Mouse (Mus musculus) retina, adult 2 months (tissue): ENCODE data around the gene Slco3a1.

ENCODE experiments used
- DNase-seq: peaks from one replicate; pipeline ENCODE4 v3.0.0-alpha.2; 2012; ENCODE audit warnings: low read depth, low spot score

The Slco3a1 gene

GRCm38 (mm10) chr7:74528182-74528581, 26.4 kb downstream of the Slco3a1 start:
- no peak for DNase-seq

DNA sequence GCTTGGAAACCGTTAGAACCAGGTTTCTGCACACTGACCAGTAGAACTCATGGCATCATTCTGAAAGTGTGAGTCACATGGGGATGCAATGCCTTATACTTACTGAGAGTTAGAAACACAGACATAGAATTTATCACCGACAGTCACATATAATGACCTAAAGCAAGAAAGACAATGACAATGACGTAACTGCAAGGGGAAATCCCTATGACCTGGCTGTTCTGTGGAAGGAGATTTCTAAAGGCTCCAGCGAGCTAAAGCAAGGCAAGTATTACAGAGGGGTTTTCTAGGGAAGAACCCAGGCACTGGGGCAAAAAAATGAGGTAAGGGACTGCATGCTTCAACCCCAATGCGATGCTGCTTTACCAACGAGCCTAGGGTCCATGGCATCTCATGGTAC, 26.9 kb downstream of the Slco3a1 start:
- DNase-seq = no peak

DNA sequence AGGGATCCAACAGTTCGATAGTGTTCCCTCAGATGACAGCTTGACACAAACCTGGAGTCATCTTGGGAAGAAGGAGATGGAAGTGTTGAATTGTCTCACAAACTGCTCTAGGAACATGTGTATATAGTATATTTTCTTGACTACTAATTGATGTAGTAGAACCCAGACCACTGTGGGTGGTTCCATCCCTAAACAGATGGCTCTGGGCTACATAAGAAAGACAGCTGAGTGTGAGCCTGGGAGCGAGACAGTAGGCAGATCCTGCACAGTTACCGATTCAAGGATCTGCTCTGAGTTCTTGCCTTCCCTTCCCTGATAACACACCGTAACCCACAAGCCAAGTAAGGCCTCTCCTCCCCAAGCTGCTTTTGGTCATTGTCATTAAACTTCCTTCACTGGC, 28.6 kb downstream of the Slco3a1 start:
- no peak for DNase-seq

- no peak for DNase-seq
Measured at GRCm38 (mm10) chr7:74525586-74525985, 29.0 kb downstream of the Slco3a1 start.

DNA sequence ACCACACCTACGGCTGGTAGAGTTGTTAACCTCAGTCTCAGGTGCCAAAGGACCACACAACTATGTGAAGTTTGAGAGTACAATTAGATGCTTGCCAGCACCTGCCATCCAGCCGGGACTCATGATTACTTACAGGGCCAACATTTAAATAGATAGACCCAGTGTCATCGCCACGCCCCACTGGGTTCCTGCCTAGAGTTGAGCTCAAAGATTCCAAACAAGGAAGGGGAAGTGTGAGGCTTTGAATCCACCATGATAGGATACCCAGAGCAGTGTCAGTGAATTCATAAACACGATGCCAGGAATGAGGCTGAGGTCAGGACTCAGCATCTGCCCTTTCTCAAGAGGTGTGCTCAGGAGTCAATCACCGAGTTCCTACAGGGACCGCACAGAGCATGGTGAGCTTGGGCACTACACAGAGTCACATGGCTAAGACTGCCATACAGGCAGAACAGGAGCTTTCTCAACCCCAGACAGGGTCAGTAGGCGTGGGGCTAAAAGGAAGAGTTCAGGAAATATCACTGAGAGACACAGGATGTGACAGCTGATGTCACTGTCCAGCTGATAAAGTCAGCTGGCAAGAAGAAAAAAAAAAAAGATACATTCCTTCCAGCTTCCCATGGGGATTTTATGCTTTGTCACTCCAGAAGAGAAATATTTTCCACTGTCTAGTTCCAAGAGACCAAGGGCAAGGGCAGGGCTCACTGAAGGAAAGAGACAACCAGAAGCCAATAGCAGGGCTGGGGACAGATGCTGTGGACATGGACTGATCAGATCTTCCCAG, 30.2 kb downstream of the Slco3a1 start:
- DNase-seq = no peak

- no peak for DNase-seq
Measured at GRCm38 (mm10) chr7:74523086-74523485, 31.5 kb downstream of the Slco3a1 start.

- no peak for DNase-seq
Measured at GRCm38 (mm10) chr7:74522260-74522659, 32.3 kb downstream of the Slco3a1 start.

DNA sequence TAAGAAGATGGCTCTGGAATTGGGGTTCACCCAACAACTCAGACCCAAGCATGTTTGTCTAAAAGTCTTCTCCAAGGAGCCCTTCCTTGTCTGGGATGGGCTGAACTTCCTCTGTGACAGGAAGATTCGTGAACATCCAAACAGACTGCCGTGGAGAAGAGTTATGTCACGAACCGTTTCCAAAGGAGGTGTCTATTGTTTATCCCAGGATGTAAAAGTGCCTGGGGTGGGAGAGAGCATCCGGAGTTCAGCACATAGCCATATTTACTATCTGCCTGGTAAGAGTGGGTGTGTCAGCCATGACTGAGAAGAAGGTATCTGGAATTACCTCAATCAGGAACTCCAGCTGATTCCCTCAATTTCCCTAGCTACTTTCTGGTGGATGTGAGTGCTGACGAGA, 35.2 kb downstream of the Slco3a1 start:
- no peak for DNase-seq

DNA sequence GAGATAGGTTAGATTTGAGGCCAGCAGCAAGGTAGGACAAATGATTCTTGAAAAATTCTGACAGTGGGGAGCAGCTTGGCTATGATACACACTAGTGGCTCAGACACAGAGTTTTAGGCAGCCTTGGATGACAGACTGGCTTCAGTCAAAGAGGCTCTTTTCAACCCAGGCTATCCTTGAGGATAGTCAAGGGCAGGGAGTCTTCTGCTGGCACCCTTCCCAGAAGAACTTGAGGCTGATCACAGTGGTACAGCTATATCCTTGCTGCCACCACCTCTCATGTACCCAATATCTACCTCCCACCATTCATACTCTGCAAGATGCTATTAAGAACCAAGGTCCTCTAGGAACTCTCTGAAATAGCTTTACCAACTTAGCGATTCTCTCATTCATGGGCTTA, 35.8 kb downstream of the Slco3a1 start:
- DNase-seq = no peak

- no peak for DNase-seq
Measured at GRCm38 (mm10) chr7:74518255-74518654, 36.3 kb downstream of the Slco3a1 start.

DNA sequence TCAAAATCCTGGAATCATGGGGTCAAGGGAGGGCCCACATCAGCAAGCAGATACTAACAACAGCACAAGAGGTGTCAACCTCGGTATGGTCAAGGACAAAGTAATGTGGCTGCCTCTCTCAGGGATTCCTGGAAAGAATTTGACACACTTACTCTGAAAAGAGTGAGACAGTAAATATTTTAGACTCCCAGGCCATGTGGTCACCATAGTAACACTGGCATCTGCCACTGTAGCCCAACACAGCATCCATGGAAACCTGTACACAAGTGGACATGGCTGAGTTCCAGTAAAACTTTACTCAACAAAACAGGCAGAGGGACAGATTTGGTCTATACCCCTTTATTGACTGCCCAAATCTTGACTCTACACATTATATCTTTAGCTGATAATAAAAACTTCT, 43.9 kb downstream of the Slco3a1 start:
- no peak for DNase-seq

GRCm38 (mm10) chr7:74508205-74508604, 46.4 kb downstream of the Slco3a1 start:
- DNase-seq = no peak

GRCm38 (mm10) chr7:74506856-74507255, 47.7 kb downstream of the Slco3a1 start:
- no peak for DNase-seq

- DNase-seq = no peak
Measured at GRCm38 (mm10) chr7:74505635-74506034, 48.9 kb downstream of the Slco3a1 start.

DNA sequence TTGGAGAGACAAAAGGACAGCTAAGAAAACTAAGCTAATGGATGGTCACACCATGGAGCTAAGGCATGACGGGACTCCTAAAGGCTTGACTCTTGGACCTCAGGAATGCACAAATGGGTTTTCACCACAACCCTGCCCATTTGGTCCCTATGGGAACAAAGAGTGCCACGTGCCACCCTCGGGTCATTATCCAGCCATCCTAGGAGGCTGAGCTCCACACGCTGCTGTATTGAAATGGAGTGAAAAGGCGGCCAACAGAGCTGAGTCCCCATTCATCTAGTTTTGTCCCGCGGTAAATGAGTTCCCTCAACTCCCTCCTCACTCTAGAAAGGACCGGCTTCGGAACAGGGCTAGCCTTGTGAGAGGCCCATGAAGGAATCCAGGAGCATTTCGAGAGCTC, 53.4 kb downstream of the Slco3a1 start:
- DNase-seq = no peak

DNA sequence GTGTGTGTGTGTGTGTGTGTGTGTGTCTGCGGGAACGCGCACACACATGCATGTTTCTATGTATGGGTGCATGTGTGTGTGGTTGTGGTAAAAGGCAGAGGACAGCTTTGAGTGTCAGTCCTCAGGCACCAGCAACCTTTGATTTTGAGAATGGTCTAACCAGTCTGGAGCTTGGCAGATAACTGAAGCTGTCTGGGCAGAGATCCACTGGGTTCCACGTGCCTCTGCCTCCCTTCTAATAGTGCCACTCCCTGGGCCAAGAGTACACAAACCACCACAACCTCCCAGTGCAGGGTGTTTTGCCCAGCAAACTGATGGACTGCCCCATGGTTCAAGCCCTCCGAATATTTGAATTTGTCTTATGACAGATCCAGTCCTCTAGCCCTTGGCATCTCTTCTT, 55.1 kb downstream of the Slco3a1 start:
- DNase-seq = no peak

DNA sequence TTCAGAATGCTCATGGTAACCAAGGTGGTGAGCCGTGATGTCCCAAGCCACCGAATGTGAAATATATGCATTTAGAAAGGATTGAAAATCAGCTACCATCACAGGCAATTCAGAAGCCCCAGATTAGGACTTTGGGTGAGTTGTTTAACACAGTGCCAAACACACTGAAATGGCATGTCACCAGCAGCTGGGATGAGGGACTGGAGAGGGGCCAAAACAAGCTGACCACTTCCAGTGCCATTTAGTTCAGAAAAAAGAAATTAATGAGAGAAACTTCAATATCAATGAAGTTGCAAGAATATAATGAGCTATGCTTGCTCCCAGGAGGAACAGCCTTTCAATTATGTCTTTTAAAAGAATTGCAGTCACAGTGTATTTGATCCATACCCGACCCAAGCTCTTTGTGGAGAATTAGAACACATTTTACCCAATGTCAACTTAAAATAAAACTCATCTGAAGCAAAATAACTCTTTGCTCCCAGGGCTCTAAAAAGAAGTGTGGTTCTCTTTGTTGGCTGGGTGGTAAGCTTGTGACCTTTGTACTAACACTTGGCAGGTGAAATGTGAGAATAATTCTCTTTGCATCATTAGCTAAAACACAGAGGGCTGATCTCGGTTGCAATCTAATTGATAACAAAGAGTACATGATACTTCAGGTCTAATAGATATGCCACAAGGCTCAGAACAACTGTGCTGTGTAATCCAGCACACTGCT, 56.2 kb downstream of the Slco3a1 start:
- no peak for DNase-seq

DNA sequence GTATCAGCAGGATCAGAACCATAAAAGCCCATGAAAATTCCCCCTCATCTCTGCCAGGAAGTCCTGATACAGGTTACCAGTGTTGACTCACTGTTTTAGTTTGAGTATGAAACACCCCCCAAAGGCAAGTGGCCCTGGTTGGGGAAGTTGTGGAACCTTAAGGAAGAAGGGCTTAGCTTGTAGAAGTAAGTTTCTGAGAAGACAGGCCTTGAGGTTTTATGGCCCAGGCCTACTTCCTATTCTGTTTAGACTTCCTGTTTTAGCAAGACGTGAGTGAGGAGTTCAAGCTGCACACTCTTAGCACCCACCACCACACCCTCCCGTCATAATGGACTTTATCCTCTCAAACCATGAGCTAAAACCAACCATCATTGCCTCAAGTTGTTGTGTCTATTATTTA, 57.4 kb downstream of the Slco3a1 start:
- no peak for DNase-seq

DNA sequence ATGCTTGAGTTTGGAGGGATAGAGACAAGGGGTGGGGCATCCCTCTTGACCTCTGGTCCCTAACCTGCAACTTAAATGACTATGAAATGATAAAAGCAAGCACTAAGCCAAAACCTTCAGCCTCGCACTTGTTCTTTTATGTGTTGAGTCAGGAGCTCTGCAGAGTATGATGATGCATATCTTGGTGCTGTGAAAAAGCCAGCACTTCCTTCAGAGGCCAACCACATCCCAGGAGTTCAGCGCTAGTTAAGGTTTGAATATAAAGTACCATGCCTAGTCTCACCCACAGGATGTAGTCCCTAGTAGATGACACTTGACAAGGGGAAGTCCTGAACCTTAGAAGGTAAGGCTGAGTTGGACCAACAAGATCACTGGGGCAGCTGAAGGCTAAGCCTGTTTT, 59.1 kb downstream of the Slco3a1 start:
- DNase-seq = no peak

DNA sequence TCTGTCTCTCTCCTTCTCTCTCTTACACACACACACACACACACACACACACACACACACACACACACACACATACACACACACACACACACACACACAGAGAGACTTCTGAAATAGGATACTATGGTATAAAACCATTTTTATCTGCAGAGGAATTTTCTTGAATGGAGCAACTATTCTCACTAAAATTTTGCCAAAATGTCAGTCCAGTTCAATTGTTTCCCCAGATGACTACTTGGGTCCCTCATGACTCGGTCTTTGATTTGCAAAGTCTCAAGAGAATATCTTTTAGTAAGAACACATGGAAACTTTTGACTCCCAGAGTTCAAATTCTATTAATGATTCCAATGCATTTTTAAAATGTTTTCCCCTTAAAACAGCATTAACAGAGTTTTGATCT, 60.8 kb downstream of the Slco3a1 start:
- DNase-seq = no peak

DNA sequence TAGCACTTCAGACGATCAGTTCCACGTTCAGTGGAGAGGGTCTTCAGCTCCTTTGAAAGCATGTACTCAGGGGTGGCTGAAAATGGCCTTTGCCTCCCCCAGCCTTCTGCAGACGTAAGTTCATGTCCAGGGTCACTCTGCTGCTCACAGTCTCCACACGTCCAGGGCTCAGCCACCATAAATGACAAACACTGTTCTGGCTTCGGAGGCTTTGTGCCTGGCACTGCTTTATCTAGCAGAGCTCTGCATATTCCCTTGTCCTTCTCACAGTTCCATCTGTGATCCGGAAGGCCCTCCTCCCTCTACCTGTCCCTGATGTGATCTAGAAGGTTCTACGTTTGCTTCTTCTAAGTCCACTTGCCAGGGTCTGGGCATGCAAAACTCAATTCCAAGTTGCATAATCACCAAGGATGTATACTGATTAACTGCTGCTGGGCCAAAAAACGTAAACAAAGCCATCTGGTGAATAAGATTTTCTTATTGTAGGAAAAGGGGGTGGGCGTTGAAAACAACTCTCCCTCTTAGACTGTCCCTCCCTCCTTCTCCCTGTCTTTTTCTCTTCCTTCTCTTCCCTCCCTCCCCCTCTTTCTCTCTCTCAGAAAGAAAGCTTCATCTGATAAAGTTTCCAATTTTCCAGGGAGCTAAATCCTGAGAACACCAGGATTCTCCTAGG, 62.8 kb downstream of the Slco3a1 start:
- DNase-seq = no peak

GRCm38 (mm10) chr7:74488141-74488540, 66.4 kb downstream of the Slco3a1 start:
- DNase-seq = no peak

DNA sequence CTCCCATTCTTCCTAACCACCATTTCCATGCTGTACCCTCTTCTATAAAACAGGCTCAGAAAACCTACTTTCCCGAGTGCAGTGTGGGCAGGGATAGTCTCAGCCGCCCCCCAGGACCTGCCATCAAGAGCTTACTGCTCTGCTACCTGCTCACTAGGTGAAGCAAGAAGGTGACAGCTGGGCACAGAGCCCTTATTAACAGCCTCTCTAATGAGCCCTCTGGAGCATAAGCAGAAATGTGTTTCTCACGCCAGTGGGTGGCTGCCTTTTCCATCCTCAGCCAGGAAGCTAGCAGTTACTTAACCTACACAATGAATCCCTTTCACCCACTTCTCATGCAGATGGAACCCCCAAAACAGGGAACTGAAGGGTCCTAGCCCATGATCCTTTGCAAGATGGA, 66.9 kb downstream of the Slco3a1 start:
- no peak for DNase-seq
